Mouse (Mus musculus): ENCODE results near the gene Best1. TPM values are rescaled to one million over a fixed set of nuclear protein-coding genes. Genes with fewer than 3 reads are reported as not detected.

Best1 gene
- polyA plus RNA-seq, 1 experiment from 2014 or later, result 2.3 TPM

DNA sequence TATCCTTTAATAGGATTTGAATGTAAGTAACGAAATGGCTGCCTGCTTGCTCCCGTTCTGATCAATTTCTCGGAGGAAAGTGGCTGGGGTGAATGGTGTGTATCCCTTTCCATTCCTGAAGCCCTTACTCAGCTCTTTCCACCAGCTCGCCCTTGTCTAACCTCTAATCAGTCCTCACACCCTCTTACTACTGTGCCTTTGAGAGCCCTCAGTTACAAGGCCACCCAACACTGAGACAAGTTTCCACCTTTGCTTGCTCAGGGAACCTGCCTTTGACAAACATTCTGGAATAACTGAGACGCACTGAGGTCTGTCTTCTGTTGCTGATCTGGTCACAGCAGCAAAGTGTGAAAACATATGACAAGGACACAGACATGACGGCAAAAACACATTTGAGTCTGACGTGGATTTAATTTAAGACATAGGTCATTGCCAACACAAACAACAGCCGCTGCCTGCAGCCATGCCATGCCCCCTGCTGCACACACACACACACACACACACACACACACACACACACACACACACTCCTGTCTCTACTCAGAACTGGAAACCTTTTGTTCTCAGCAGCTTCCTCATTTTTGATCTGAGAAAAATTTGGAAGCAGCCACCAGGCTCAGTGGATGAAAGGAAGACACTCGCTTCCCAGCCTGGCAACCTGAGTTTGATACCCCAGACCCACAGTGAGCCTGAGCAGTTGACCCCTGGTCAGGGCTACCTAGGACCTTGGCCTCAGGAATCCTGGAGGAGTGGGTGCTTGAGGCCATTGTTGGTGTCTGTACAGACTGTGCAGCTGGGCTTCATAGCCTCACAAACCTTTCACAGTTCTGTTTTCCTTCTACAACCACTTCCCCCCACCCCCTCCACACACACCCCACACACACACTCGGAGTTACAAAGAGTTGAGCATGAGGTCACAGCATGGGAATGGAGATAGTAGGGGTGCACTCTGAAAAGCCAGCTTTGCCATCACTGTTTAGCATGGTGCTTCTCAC, 58.6 kb downstream of the Best1 start:
- no peak for ATAC-seq (ENCODE audit: low FRiP score)
- Histone ChIP-seq H3K4me2 (replicated peaks) (no peak overlapping the region), H3K4me3 (replicated peaks; ENCODE audit: low read length) (no peak overlapping the region), H3K27ac (no peak overlapping the region; the same call in 1 of the 2 replicates), H3K9ac (no peak overlapping the region), H3K27me3 (ENCODE audit: control insufficient read depth, insufficient read depth, low read length) (no peaks in the 10 kb centered on the region), H3K9me3 (ENCODE audit: control insufficient read depth, low read length) (no peaks in the 10 kb centered on the region), H3K36me3 (replicated peaks; ENCODE audit: control insufficient read depth, insufficient read depth) (no peaks in the 10 kb centered on the region), H3K4me1 (replicated peaks; ENCODE audit: control insufficient read depth, insufficient read depth, low read length) (0 out of 2 replicates have a peak, but pooled peaks cover 3% of the 10 kb centered on the region)
- no peak for DNase-seq (ENCODE audit: low spot score)
- WGBS, result 75% methylated on average over 10 of the region's 10 CpGs

DNA sequence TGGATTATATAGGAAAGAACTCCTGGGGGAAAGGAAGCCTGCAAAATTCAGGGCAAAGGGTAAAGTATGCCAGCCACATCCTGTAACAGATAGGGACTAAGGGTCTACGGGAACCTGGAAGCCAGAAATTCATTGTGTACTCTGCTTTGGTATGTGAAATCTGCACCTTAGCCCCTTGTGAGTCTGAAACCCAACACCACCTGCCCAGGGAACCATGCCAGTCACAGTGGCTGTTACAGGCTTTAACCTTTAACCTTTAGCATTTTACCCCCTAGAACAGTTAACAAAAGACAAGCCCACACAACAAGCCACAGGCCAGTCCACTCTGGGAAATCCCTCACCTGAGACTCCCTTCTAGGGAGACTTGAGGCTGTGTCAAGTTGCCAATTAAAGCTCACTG, 59.6 kb downstream of the Best1 start:
- Histone ChIP-seq H3K27ac (no peak overlapping the region), H3K9ac (no peak overlapping the region), H3K4me3 (replicated peaks; ENCODE audit: low read length) (no peak overlapping the region), H3K4me1 (replicated peaks; ENCODE audit: control insufficient read depth, insufficient read depth, low read length) (0 out of 2 replicates have a peak, but pooled peaks cover 3% of the 10 kb centered on the region), H3K27me3 (ENCODE audit: control insufficient read depth, insufficient read depth, low read length) (no peaks in the 10 kb centered on the region), H3K4me2 (replicated peaks) (no peak overlapping the region), H3K36me3 (replicated peaks; ENCODE audit: control insufficient read depth, insufficient read depth) (no peaks in the 10 kb centered on the region), H3K9me3 (ENCODE audit: control insufficient read depth, low read length) (no peaks in the 10 kb centered on the region)
- 64% methylated on average over 1 of the region's 1 CpGs for WGBS
- ATAC-seq (ENCODE audit: low FRiP score), result no peak
- no peak for DNase-seq (ENCODE audit: low spot score)

- H3K27me3 ChIP-seq (ENCODE audit: control insufficient read depth, insufficient read depth, low read length), result no peaks in the 10 kb centered on the region
- no peak for DNase-seq (ENCODE audit: low spot score)
- 0 out of 2 replicates have a peak, but pooled peaks cover 3% of the 10 kb centered on the region for H3K4me1 ChIP-seq (replicated peaks; ENCODE audit: control insufficient read depth, insufficient read depth, low read length)
- H3K4me3 ChIP-seq (replicated peaks; ENCODE audit: low read length), result no peak overlapping the region
- H3K27ac ChIP-seq, result no peak overlapping the region
- no peak overlapping the region for H3K4me2 ChIP-seq (replicated peaks)
- ATAC-seq (ENCODE audit: low FRiP score), result no peak
- H3K9me3 ChIP-seq (ENCODE audit: control insufficient read depth, low read length), result no peaks in the 10 kb centered on the region
- no peaks in the 10 kb centered on the region for H3K36me3 ChIP-seq (replicated peaks; ENCODE audit: control insufficient read depth, insufficient read depth)
- WGBS, result 7% methylated on average over 4 of the region's 4 CpGs
- H3K9ac ChIP-seq, result no peak overlapping the region
Measured at GRCm38 (mm10) chr19:9940903-9941302, 60.5 kb downstream of the Best1 start.

- H3K9me3 ChIP-seq (ENCODE audit: control insufficient read depth, low read length), result no peaks in the 10 kb centered on the region
- H3K4me1 ChIP-seq (replicated peaks; ENCODE audit: control insufficient read depth, insufficient read depth, low read length), result 0 out of 2 replicates have a peak, but pooled peaks cover 3% of the 10 kb centered on the region
- ATAC-seq (ENCODE audit: low FRiP score) (no peak), DNase-seq (ENCODE audit: low spot score) (no peak)
- H3K27me3 ChIP-seq (ENCODE audit: control insufficient read depth, insufficient read depth, low read length), result no peaks in the 10 kb centered on the region
- 73% methylated on average over 7 of the region's 7 CpGs for WGBS
- H3K27ac ChIP-seq, result no peak overlapping the region
- H3K36me3 ChIP-seq (replicated peaks; ENCODE audit: control insufficient read depth, insufficient read depth), result no peaks in the 10 kb centered on the region
- H3K4me3 ChIP-seq (replicated peaks; ENCODE audit: low read length), result no peak overlapping the region
- H3K9ac ChIP-seq, result no peak overlapping the region
- H3K4me2 ChIP-seq (replicated peaks), result no peak overlapping the region
Measured at GRCm38 (mm10) chr19:9939841-9940240, 61.6 kb downstream of the Best1 start.

GRCm38 (mm10) chr19:9938824-9939303, 62.6 kb downstream of the Best1 start:
- Histone ChIP-seq H3K27me3 (ENCODE audit: control insufficient read depth, insufficient read depth, low read length) (no peaks in the 10 kb centered on the region), H3K9me3 (ENCODE audit: control insufficient read depth, low read length) (no peaks in the 10 kb centered on the region), H3K4me2 (replicated peaks) (no peak overlapping the region), H3K36me3 (replicated peaks; ENCODE audit: control insufficient read depth, insufficient read depth) (no peaks in the 10 kb centered on the region), H3K27ac (no peak overlapping the region), H3K4me1 (replicated peaks; ENCODE audit: control insufficient read depth, insufficient read depth, low read length) (0 out of 2 replicates have a peak, but pooled peaks cover 3% of the 10 kb centered on the region), H3K4me3 (replicated peaks; ENCODE audit: low read length) (no peak overlapping the region), H3K9ac (no peak overlapping the region)
- WGBS, result 80% methylated on average over 13 of the region's 13 CpGs
- DNase-seq (ENCODE audit: low spot score) (no peak), ATAC-seq (ENCODE audit: low FRiP score) (no peak)

GRCm38 (mm10) chr19:9938156-9938823, 63.1 kb downstream of the Best1 start:
- no peaks in the 10 kb centered on the region for H3K27me3 ChIP-seq (ENCODE audit: control insufficient read depth, insufficient read depth, low read length)
- no peak for ATAC-seq (ENCODE audit: low FRiP score)
- 80% methylated on average over 6 of the region's 6 CpGs for WGBS

GRCm38 (mm10) chr19:9937428-9937827, 64.0 kb downstream of the Best1 start:
- H3K36me3 ChIP-seq (replicated peaks; ENCODE audit: control insufficient read depth, insufficient read depth), result no peaks in the 10 kb centered on the region
- H3K27ac ChIP-seq, result no peak overlapping the region
- no peaks in the 10 kb centered on the region for H3K4me1 ChIP-seq (replicated peaks; ENCODE audit: control insufficient read depth, insufficient read depth, low read length)
- H3K9ac ChIP-seq, result no peak overlapping the region
- ATAC-seq (ENCODE audit: low FRiP score) (no peak), DNase-seq (ENCODE audit: low spot score) (no peak)
- no peaks in the 10 kb centered on the region for H3K9me3 ChIP-seq (ENCODE audit: control insufficient read depth, low read length)
- WGBS, result 64% methylated on average over 5 of the region's 5 CpGs
- no peak overlapping the region for H3K4me3 ChIP-seq (replicated peaks; ENCODE audit: low read length)
- no peak overlapping the region for H3K4me2 ChIP-seq (replicated peaks)
- no peaks in the 10 kb centered on the region for H3K27me3 ChIP-seq (ENCODE audit: control insufficient read depth, insufficient read depth, low read length)

More at GRCm38 (mm10) chr19:9938156-9938823, 63.1 kb downstream of the Best1 start:
- Histone ChIP-seq H3K9me3 (ENCODE audit: control insufficient read depth, low read length) (no peaks in the 10 kb centered on the region), H3K36me3 (replicated peaks; ENCODE audit: control insufficient read depth, insufficient read depth) (no peaks in the 10 kb centered on the region), H3K27ac (no peak overlapping the region), H3K4me1 (replicated peaks; ENCODE audit: control insufficient read depth, insufficient read depth, low read length) (0 out of 2 replicates have a peak, but pooled peaks cover 3% of the 10 kb centered on the region), H3K4me2 (replicated peaks) (no peak overlapping the region), H3K9ac (no peak overlapping the region), H3K4me3 (replicated peaks; ENCODE audit: low read length) (no peak overlapping the region)
- no peak for DNase-seq (ENCODE audit: low spot score)

- ATAC-seq (ENCODE audit: low FRiP score), result no peak
- WGBS, result 83% methylated on average over 5 of the region's 5 CpGs
Measured at GRCm38 (mm10) chr19:9936579-9936978, 64.9 kb downstream of the Best1 start.

More at GRCm38 (mm10) chr19:9936579-9936978, 64.9 kb downstream of the Best1 start:
- Histone ChIP-seq H3K4me3 (replicated peaks; ENCODE audit: low read length) (no peak overlapping the region), H3K9ac (no peak overlapping the region), H3K4me2 (replicated peaks) (no peak overlapping the region), H3K27me3 (ENCODE audit: control insufficient read depth, insufficient read depth, low read length) (no peaks in the 10 kb centered on the region), H3K27ac (no peak overlapping the region), H3K4me1 (replicated peaks; ENCODE audit: control insufficient read depth, insufficient read depth, low read length) (no peaks in the 10 kb centered on the region), H3K36me3 (replicated peaks; ENCODE audit: control insufficient read depth, insufficient read depth) (no peaks in the 10 kb centered on the region), H3K9me3 (ENCODE audit: control insufficient read depth, low read length) (no peaks in the 10 kb centered on the region)
- DNase-seq (ENCODE audit: low spot score), result no peak

Measured in hindbrain, embryonic 14.5 days (tissue).